Mouse (Mus musculus) ovary, adult 18-20 months (tissue): ENCODE measurements at regions not wholly inside any gene's neighbourhood (a gene's known extent, or its start where the extent isn't known, plus 50 kb on each side); places are given as distances from the start of the nearest gene placed in this dataset.

Experiments
- DNase-seq: peaks from one replicate; pipeline ENCODE4 v3.0.0; 2022; ENCODE audit warnings: low spot score, mixed read lengths

DNA sequence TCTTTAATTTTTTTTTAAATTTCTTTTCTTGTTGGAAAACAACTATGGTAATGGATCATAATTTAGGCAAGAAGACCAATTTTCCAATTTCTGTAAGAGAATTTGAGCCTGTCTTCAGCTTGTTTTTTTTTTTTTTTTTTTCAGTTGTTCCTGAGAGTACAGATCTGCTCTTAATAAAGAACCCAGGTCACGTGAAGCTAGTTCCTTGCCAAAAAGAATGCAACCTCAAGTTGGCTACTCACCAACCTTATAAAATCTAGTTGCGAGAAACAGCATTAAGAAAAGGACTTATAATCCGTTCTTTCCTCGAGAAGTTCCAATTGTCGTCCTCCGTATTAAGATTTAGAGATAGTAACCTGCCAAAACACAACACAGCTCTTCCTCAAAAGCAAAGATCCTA is 58.3 kb upstream of the Intu start:
- DNase-seq = no peak

DNA sequence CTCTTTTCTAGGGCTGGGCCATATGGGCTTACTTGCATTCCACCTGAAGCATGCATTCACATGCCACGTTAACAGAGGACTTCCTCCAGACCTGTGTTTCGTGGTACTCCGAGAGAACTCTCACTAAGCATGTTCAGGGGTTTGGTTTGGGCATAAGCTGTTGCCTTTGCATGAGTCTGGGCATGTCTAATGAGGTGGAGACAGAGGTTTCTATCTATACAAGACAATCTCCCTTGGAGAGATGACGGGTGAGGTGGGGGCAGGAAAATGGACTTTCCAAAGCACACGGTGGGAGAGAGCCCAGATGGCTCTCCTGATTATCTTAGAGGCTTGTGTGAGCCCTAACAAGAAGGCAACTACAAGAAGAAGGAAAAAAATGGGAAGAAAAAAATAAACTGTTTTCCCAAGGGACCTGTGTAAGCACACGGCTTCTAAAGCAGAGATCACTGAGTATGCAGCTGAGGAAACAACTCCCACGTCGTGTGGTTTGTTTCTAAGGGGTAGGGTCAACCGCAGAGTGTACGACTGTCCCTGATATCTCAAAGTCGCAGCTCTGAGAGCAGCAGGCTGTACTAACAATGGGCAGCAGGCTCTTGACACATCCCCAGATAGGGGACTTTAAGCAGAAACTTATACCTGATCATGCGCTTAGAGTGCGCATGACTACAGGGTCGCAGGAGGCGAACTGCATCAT is 50.7 kb upstream of the Intu start:
- no peak for DNase-seq
